Mouse (Mus musculus) activated CD4-positive, CD25-positive, alpha-beta regulatory T cell, adult 4 months (primary cell): ENCODE measurements around the gene Pbrm1. TPM values are rescaled to one million over a fixed set of nuclear protein-coding genes. Genes with fewer than 3 reads are reported as not detected.

Source experiments
- ATAC-seq: one replicate; pipeline ENCODE4 v1.8.0; 2017
- polyA plus RNA-seq, 2 experiments: library from polyadenylated mRNA; unstranded; fragments of 100-300 nt; shearing (Covaris generic); gene quantifications; one replicate each; pipeline ENCODE4 v1.2.1; 2017

Gene Pbrm1
- polyA plus RNA-seq, 2 experiments from 2014 or later, result 41.0 to 51.7 TPM

DNA sequence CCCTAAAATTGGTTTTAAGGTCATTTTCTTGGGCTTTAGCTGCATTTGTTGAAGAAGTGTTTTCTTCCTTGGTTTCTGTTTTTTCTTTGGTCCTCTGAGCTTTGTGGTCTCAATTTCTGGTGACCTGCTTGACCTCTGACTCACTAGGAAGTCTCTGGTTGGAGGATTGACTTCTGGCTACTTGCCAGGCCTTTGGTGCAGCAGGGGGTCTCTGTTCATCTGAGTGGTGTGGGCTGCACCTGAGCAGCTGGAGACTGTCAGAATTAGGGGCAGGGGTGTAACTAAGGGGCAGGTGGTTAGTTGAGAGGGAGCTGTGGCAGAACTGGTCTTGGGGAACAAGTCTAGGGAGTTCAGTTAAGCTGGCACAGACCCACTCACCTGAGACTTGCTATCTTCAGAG is 62.2 kb downstream of the Pbrm1 start:
- ATAC-seq, result no peak

DNA sequence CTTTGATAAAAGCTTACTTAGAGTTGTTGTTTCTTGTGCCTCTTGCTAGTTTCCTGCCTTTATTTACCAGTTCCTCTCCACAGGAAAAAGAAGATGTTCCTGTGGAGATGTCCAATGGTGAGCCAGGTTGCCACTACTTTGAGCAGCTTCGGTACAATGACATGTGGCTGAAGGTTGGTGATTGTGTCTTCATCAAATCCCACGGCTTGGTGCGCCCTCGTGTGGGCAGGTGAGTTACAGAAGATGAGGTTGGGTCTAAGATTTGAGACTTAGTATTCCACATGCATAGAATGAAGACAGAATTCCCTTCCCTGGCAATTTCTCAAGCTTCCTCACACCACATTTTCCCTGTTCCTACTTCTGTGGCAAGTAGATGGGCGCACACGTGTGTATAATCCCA is 68.5 kb downstream of the Pbrm1 start:
- no peak for ATAC-seq

DNA sequence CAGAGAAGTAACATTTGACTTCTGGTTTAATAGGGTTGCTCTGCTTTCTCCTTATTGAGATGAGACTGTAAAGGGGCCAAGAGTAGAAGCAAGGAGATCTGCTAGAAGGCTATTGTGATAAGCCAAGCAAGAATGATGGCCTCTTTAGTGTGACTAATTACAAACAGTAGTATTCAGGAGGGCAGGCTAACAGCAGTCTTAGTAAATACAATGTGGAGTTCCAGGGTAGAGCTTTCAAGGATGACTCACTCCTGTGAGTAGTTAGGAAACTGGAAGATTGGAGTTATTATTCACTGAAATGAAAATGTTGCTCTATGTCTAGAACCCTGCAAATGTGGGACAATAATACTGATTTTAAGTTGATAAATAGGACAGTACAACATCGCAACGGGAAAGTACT is 69.6 kb downstream of the Pbrm1 start:
- ATAC-seq, result no peak

DNA sequence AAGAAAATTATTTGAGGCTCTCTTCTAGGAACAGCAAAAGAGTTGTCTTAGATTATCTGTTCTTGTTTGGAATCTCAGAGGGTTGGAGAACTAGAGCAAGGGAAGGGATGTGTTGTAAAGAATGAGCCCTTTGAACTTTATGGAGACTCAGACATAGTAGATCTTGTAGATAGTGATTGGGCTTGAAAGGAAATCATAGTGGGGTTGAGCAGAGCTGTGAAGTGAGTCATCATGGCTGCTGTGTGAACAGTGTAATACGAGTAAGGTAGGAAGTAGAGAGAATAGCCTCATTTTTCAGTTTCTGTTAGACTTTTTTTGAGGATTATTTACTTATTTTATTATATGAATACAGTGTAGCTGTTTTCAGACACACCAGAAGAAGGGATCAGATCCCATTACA is 71.0 kb downstream of the Pbrm1 start:
- peak; percentile 65 for ATAC-seq

DNA sequence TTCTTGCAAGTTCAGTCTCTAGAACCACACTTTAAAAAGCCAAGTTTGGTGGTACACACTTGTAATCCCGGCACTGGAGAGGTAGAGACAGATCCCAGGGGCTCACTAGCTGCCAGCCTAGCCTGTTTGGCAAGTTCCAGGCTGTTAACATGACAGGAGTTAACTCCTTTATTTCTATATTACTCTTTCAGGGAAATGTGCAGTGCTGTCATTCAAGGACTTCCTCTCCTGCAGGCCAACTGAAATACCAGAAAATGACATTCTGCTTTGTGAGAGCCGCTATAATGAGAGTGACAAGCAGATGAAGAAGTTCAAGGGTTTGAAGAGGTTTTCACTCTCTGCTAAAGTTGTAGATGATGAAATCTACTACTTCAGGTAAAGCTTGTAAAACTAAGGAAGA is 86.2 kb downstream of the Pbrm1 start:
- ATAC-seq, result no peak

- no peak for ATAC-seq
Measured at GRCm38 (mm10) chr14:31110613-31111012, 91.7 kb downstream of the Pbrm1 start.

DNA sequence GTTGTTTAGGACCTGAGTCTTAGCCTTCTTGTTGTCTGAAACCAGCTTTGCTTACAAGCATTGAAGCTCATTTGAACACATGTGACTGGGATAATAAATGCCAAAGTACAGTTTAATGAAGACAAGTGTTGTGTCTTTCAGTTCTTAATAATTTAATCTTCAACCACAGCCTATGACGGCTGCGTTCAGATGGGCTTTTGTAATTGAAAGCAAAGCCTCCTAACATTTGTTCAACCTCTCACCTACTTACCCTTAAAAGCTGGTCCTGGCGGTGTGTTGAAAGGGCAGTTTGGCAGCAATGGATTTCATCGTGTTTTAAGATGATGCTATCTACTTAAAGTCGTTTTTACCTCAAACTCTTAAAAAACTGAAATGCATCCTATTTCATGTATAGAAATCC is 93.2 kb downstream of the Pbrm1 start:
- ATAC-seq, result no peak

DNA sequence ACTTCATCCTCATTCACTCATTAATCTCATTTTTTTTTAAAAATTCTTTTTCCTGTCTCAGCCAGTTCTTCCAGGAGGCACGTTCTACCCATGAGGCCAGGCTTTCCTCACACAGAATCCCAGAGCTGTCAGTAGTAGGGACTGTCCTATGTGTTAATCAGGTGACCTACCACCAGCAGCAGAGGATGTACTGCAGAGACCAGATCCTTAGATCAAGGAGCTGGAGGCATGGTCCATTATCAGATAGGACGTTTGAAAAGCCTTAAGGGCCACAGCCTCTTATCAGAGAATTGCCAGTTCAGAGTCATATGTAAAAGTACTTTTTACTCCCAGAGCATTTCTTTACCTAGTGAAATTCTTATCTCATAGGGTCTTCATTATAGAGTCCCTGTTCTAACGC is 95.1 kb downstream of the Pbrm1 start:
- no peak for ATAC-seq

- no peak for ATAC-seq
Measured at GRCm38 (mm10) chr14:31115522-31115921, 96.6 kb downstream of the Pbrm1 start.

DNA sequence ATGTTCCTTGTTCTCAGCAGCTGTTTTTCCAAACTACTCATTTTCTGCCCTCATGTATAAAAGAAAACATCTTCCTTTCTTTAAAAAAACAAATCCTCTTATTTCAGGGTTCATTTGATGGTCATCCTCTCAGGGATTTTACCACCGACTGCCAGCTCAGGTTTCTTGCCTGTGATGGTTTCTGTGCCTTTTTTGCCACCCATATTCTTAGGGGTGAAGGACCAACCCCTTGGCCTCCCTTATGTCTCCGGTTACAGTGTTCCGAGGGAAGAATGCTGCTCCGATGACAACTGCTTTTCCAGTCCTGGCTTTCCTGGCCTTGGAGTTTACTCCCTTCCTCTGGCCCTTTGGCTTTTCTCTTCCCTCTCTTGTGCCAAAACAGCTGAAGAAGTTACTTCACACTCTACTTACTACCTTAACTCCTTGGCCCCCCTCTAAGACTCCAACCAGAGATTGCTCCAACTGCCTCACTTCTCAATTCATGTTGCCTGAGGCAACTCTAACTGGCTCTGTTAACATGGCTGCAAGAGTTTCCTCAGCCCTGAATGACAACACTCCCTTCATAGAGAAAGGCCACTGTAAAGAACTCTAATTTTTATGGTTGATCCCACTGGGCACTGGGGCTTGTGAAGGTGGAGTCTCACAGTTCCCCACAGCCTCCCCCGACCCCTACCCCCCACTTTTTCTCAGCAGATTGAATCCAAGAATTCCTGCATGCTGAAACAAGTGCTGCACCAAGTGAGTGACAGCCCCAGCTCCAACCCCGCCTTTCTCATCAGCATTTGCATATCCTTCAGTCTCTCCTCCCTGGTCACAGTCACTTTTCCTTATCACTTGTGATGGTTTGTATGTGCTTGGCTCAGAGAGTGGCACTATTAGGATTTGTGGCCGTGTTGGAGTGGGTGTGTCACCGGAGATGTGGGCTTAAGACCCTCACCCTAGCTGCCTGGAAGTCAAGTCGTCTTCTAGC is 106.5 kb downstream of the Pbrm1 start:
- ATAC-seq, result no peak

DNA sequence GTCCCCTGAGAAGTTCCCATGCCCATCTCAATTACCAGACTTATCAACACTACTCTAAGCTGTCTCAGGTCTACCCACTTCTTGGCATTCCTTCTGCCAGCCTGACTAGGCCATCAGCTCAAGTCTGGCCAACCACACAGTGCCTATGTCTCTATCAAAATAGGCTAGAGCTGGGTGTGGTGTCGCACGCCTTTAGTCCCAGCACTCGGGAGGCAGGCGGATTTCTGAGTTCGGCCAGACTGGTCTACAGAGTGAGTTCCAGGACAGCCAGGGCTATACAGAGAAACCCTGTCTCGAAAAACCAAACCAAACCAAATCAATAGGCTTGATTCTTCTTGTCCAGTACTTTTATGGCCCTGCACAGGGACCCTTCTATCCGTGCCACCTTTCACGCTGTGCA is 107.9 kb downstream of the Pbrm1 start:
- no peak for ATAC-seq

GRCm38 (mm10) chr14:31128101-31128825 is 109.3 kb downstream of the Pbrm1 start:
- peak; percentile 49 for ATAC-seq

GRCm38 (mm10) chr14:31128826-31129219 is 109.9 kb downstream of the Pbrm1 start, which contains the start of gene Smim4:
Gene Smim4 (minus strand): TSS chr14:31128956.
- ATAC-seq, result peak; percentile 97

DNA sequence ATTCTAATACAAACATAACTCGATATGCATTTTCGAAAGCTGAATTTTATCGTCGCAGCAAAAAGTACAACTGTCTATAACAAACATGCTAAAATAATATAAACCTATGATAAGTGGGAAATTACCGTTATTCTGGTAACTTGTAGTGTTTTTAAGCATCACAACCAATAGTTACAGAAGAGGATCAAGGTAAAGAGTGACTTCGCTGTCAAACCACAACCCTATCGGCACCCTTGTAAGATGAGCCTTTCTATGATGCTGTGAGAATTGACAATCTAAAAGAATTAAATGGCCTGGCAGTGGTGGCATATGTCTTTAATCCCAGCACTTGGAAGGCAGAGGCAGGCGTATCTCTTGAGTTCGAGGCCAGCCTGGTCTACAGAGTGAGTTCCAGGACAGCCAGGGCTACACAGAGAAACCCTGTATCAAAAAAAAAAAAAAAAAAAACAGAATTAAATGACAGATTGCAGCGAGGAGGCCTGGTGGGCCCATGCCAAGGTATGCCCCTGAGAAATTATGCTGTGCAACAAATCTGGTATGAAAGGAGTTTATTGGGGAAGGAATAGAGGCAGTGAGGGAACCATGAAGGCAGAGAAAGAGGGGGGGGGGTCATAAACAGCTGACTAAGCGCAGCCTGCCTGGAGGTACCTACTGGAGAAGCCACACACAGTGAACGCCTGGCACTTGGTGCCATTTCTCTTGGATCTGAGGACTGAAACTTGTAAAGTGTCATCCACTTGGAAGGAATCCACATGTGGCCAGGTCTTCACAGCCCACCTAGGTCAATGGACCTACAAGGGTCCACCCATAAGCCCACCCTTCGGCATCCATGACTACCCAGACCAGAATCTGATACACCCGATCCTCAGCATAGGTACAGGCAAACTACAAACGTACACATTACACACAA is 110.6 kb downstream of the Pbrm1 start:
- no peak for ATAC-seq

DNA sequence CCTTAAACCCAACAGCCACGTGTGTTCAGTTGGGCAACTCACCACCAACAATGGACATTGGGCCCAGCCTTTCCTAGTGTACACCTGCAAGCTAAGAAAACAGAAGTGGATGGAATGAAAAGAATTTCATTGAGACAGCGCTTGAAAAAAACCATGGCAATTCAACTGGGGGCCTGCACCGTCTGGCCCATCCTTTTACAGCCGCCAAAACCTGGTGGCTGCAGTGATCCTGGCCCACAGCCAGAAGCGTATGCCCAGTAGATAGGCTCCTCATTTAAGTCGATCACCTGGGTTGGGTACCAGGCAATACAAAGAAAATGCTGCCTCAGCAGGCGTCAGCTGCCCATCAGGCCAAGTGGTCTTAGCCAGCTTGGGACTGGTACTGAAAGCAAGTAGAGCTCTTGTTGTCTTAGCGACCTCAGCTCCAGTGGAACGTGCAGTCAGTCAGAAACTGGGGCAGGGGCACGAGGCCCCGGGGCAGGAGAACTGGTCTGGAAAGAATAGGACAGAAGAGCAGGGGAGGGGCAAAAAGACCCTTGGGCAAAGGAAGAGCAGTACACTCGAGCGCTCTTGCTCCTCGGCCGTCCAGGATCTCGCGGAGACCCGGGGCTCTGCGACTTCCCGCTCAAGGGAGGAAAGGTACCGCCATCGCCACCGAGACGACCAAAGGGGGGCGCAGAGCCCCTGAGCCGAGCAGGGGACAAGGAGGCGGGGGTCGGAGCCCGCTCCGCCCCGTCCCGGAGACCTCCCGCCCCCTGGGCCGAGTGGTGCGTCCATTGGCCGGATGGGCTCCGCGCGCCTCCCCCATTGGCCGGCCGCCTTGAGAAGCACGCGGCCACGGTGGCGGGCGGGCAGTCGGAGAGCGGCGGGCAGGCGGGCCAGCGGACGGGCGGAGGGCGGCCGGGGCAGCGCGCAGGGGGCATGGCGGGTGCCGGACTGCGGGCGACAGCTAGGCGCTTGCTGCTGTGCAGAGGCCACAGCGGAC is 111.6 kb downstream of the Pbrm1 start, which contains the start of gene Nt5dc2:
Nt5dc2 (plus strand) TSS at position 818 of the 985 bp plus-strand sequence.
- no peak for ATAC-seq

- ATAC-seq, result no peak
Measured at GRCm38 (mm10) chr14:31131272-31131821, 112.4 kb downstream of the Pbrm1 start.

DNA sequence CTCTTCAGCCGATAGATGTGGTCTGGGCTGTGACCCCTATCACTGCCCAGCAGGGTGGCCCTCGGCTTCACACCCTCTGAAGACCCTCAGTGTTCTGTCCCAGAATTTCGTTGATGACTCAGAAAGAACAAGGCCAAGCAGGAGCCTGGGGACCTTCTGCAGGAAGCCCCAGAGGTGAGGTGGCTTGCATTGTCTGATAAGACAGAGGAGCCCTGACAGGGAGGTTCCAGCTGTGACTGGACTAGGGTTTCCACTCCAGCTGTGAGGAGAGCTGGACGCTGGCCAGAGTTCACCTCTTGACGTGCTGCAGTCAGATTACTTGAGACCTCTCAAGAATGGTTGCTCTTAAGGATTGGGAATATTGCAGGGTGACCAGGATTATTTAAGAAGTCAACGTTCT is 113.1 kb downstream of the Pbrm1 start:
- ATAC-seq, result no peak

DNA sequence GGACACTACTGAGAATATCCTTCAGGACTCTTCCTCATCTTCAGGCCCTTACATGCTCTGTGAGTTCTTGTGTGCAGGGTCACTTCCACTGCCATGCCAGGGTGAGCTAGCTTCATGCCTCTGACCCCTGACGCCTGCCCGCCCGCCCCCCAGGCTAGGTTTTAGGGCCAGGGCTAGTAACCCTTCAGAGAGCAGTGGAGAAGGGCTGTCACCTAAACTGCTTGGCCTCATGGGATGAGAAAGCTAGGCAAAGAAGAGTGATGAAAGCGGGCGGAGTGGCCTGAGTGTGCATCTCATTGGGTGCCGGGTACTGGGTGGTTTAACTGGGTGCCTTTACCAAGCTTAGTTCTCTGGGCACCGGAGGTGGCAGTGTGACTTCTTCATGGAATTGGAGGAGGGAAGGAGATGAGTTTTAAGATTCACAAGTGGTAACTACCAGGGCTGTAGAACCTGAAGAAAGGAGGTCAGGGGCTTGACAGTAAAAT is 113.6 kb downstream of the Pbrm1 start:
- ATAC-seq, result no peak

GRCm38 (mm10) chr14:31133023-31133665 is 114.2 kb downstream of the Pbrm1 start:
- no peak for ATAC-seq
